Mouse (Mus musculus) kidney, adult 2 months (tissue): ENCODE measurements around the gene Dapk3.

Source experiments
- CTCF ChIP-seq: fragments of 200-500 bp; conservative IDR thresholded peaks from 2 replicates; pipeline ENCODE4 v1.5.1; 2011; ENCODE audit warnings: low read depth, mild to moderate bottlenecking, control low read depth, low read length, moderate library complexity, mixed read lengths; ENCODE audit not compliant: insufficient read depth, insufficient read length
- POLR2A ChIP-seq: fragments of 200-500 bp; IDR thresholded peaks from one replicate; pipeline ENCODE4 v1.6.1; 2011; ENCODE audit warnings: low read depth, low read length, control low read depth

DNA sequence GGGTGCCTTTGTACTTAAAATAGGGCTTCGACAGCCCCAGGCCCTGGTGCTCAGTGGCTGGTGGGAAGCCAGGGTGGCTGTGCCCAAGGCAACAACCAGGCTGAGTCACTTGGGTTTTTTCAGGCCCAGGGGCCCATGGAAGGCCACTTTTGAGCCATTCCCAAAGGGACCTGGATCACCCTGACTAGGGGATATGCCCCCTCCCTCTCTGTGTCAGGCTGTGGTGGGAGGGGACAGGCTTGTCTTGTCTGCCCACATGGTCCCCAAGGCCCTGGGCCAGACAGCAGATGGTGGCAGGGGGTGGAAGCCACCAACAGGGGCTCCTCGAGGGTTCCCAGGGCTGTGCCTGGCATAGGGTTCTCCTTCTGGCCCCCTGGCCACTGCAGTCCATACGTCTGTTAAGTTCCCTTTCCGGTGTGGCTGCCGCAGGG is 40.2 kb upstream of the Dapk3 start:
- TF ChIP-seq CTCF, result no peak
- TF ChIP-seq POLR2A, result no peak
